Mouse (Mus musculus) stomach, postnatal 0 days (tissue): Measurements from ENCODE around the gene Slc1a3. TPM values are rescaled to one million over a fixed set of nuclear protein-coding genes. Genes with fewer than 3 reads are reported as not detected.

Source experiments
- ATAC-seq: fragments of 200-750 bp; cut with Nextera tagmentation; 2 replicates; pipeline ENCODE4 v1.8.0; 2017; ENCODE audit not compliant: low FRiP score, low TSS enrichment
- DNase-seq: peaks from one replicate; pipeline ENCODE4 v3.0.0-alpha.2; 2016; ENCODE audit warnings: low spot score
- H3K27ac ChIP-seq: fragments of 300-500 bp; sonication (generic); replicated peaks from 2 replicates; pipeline ENCODE4 v1.5.1; 2014; ENCODE audit warnings: mild to moderate bottlenecking, control low read depth
- H3K27me3 ChIP-seq: fragments of 300-500 bp; sonication (generic); 2 replicates; pipeline ENCODE4 v1.6.1; 2014; ENCODE audit warnings: low read length; ENCODE audit not compliant: control insufficient read depth, insufficient read depth
- H3K36me3 ChIP-seq: fragments of 300-500 bp; sonication (generic); 2 replicates; pipeline ENCODE4 v1.6.1; 2014; ENCODE audit warnings: low read length, mixed read lengths; ENCODE audit not compliant: control insufficient read depth, insufficient read depth
- H3K4me1 ChIP-seq: fragments of 300-500 bp; sonication (generic); replicated peaks from 2 replicates; pipeline ENCODE4 v1.6.1; 2014; ENCODE audit warnings: antibody characterized with exemption; ENCODE audit not compliant: control insufficient read depth, insufficient read depth
- H3K4me2 ChIP-seq: fragments of 300-500 bp; sonication (generic); replicated peaks from 2 replicates; pipeline ENCODE4 v1.6.1; 2014; ENCODE audit warnings: low read depth, mild to moderate bottlenecking, control low read depth, moderate library complexity
- H3K4me3 ChIP-seq: fragments of 300-500 bp; sonication (generic); 2 replicates; pipeline ENCODE4 v1.5.1; 2014; ENCODE audit warnings: low read depth, low read length, control low read depth
- H3K9ac ChIP-seq: fragments of 300-500 bp; sonication (generic); 2 replicates; pipeline ENCODE4 v1.6.1; 2014; ENCODE audit warnings: mild to moderate bottlenecking, low read length, control low read depth, mixed read lengths
- H3K9me3 ChIP-seq: fragments of 300-500 bp; sonication (generic); 2 replicates; pipeline ENCODE4 v1.6.1; 2016; ENCODE audit warnings: low read length; ENCODE audit not compliant: control insufficient read depth
- CTCF ChIP-seq: IDR thresholded peaks from 2 replicates; pipeline ENCODE4 v1.5.1; 2016; ENCODE audit warnings: antibody characterized with exemption, low read depth, mild to moderate bottlenecking, moderate library complexity
- EP300 ChIP-seq: optimal IDR thresholded peaks from 2 replicates; pipeline ENCODE3; 2016; ENCODE audit warnings: antibody characterized with exemption
- WGBS: fragments of 180-500 bp; shearing (Covaris S2); extraction: QIAGEN DNeasy Blood & Tissue Kit; methylation state at CpG from one replicate; pipeline ENCODE4 v1.1.7; 2014; 5-methylcytosine and 5-hydroxymethylcytosine counted together
- polyA plus RNA-seq: library from polyadenylated mRNA; unstranded; fragments of >200 nt; fragmentation: Nextera tagmentation; extraction: Ambion mirVana; gene quantifications from 2 replicates; pipeline ENCODE4 v1.2.1, GENCODE M21; 2015

The Slc1a3 gene
- polyA plus RNA-seq, 1 experiment from 2014 or later: 4.8 TPM

GRCm38 (mm10) chr15:8589503-8590116 lies 121.0 kb downstream of the Slc1a3 start:
- no peaks in the 10 kb centered on the region for H3K27me3 ChIP-seq
- H3K4me1 ChIP-seq: no peaks in the 10 kb centered on the region
- no peak overlapping the region for H3K4me2 ChIP-seq
- DNase-seq: peak; percentile 84
- no peak overlapping the region for H3K4me3 ChIP-seq
- H3K36me3 ChIP-seq: no peaks in the 10 kb centered on the region
- no peak overlapping the region for H3K27ac ChIP-seq
- H3K9me3 ChIP-seq: no peaks in the 10 kb centered on the region
- no peak for TF ChIP-seq EP300
- TF ChIP-seq CTCF: peak; percentile 94
- ATAC-seq: no peak
- 17% methylated on average over 11 of the region's 11 CpGs for WGBS
- no peak overlapping the region for H3K9ac ChIP-seq

- H3K27me3 ChIP-seq: no peaks in the 10 kb centered on the region
- no peak overlapping the region for H3K27ac ChIP-seq
- TF ChIP-seq EP300: no peak
- TF ChIP-seq CTCF: no peak
- no peaks in the 10 kb centered on the region for H3K4me1 ChIP-seq
- DNase-seq: no peak
- no peaks in the 10 kb centered on the region for H3K9me3 ChIP-seq
- H3K4me3 ChIP-seq: no peak overlapping the region
- ATAC-seq: no peak
- H3K36me3 ChIP-seq: no peaks in the 10 kb centered on the region
- WGBS: 89% methylated on average over 5 of the region's 5 CpGs
- no peak overlapping the region for H3K4me2 ChIP-seq
- no peak overlapping the region for H3K9ac ChIP-seq
Observed at GRCm38 (mm10) chr15:8588065-8588464, 122.5 kb downstream of the Slc1a3 start.

- Histone ChIP-seq H3K4me2 (no peak overlapping the region), H3K36me3 (no peaks in the 10 kb centered on the region), H3K4me3 (no peak overlapping the region), H3K27me3 (no peaks in the 10 kb centered on the region), H3K27ac (no peak overlapping the region), H3K9ac (no peak overlapping the region), H3K4me1 (no peaks in the 10 kb centered on the region), H3K9me3 (no peaks in the 10 kb centered on the region)
- ATAC-seq (no peak), DNase-seq (no peak)
- TF ChIP-seq CTCF (no peak), EP300 (no peak)
- 59% methylated on average over 9 of the region's 9 CpGs for WGBS
Observed at GRCm38 (mm10) chr15:8586822-8587281, 123.7 kb downstream of the Slc1a3 start.

Other genes starting within 250 kb of the Slc1a3 start
- not detected in 2 replicates for gene Gm2310, start 190.8 kb downstream of the Slc1a3 start, polyA plus RNA-seq